Mouse (Mus musculus): ENCODE data around the gene Gm20696. TPM values are rescaled to one million over a fixed set of nuclear protein-coding genes. Genes with fewer than 3 reads are reported as not detected.

Gm20696 gene
- polyA plus RNA-seq, 1 experiment from 2014 or later = 7.5 TPM

- Histone ChIP-seq H3K9me3 (ENCODE audit: control insufficient read depth, low read length) (no peaks in the 10 kb centered on the region), H3K9ac (ENCODE audit: low read depth, low read length) (no peak overlapping the region), H3K27me3 (ENCODE audit: control insufficient read depth, insufficient read depth, low read length) (no peaks in the 10 kb centered on the region), H3K4me1 (ENCODE audit: control insufficient read depth, insufficient read depth, low read length) (0 out of 2 replicates have a peak, but pooled peaks cover 5% of the 10 kb centered on the region), H3K4me3 (ENCODE audit: low read length) (no peak overlapping the region), H3K36me3 (ENCODE audit: control insufficient read depth, insufficient read depth, low read length) (no peaks in the 10 kb centered on the region), H3K27ac (ENCODE audit: low read depth, low read length) (no peak overlapping the region), H3K4me2 (replicated peaks; ENCODE audit: low read depth, low read length) (no peak overlapping the region)
- no peak for ATAC-seq (ENCODE audit: low FRiP score, low TSS enrichment)
- WGBS = 94% methylated on average over 3 of the region's 3 CpGs
Observed at GRCm38 (mm10) chr6:99220472-99220871, 446.1 kb downstream of the Gm20696 start.

- no peak overlapping the region for H3K27ac ChIP-seq (ENCODE audit: low read depth, low read length)
- H3K4me1 ChIP-seq (ENCODE audit: control insufficient read depth, insufficient read depth, low read length) = no peaks in the 10 kb centered on the region
- H3K9ac ChIP-seq (ENCODE audit: low read depth, low read length) = no peak overlapping the region
- no peak overlapping the region for H3K4me3 ChIP-seq (ENCODE audit: low read length)
- no peak overlapping the region for H3K4me2 ChIP-seq (replicated peaks; ENCODE audit: low read depth, low read length)
- no peaks in the 10 kb centered on the region for H3K36me3 ChIP-seq (ENCODE audit: control insufficient read depth, insufficient read depth, low read length)
- no peak for ATAC-seq (ENCODE audit: low FRiP score, low TSS enrichment)
- no peaks in the 10 kb centered on the region for H3K27me3 ChIP-seq (ENCODE audit: control insufficient read depth, insufficient read depth, low read length)
- no peaks in the 10 kb centered on the region for H3K9me3 ChIP-seq (ENCODE audit: control insufficient read depth, low read length)
- WGBS = 79% methylated on average over 2 of the region's 2 CpGs
Observed at GRCm38 (mm10) chr6:99217846-99218245, 448.8 kb downstream of the Gm20696 start.

- Histone ChIP-seq H3K27me3 (ENCODE audit: control insufficient read depth, insufficient read depth, low read length) (no peaks in the 10 kb centered on the region), H3K4me2 (replicated peaks; ENCODE audit: low read depth, low read length) (no peak overlapping the region), H3K36me3 (ENCODE audit: control insufficient read depth, insufficient read depth, low read length) (no peaks in the 10 kb centered on the region), H3K27ac (ENCODE audit: low read depth, low read length) (no peak overlapping the region), H3K4me1 (ENCODE audit: control insufficient read depth, insufficient read depth, low read length) (no peaks in the 10 kb centered on the region), H3K9me3 (ENCODE audit: control insufficient read depth, low read length) (no peaks in the 10 kb centered on the region), H3K9ac (ENCODE audit: low read depth, low read length) (no peak overlapping the region), H3K4me3 (ENCODE audit: low read length) (no peak overlapping the region)
- WGBS = 63% methylated on average over 7 of the region's 7 CpGs
- no peak for ATAC-seq (ENCODE audit: low FRiP score, low TSS enrichment)
Observed at GRCm38 (mm10) chr6:99217155-99217554, 449.4 kb downstream of the Gm20696 start.

- Histone ChIP-seq H3K36me3 (ENCODE audit: control insufficient read depth, insufficient read depth, low read length) (no peaks in the 10 kb centered on the region), H3K9me3 (ENCODE audit: control insufficient read depth, low read length) (no peaks in the 10 kb centered on the region), H3K9ac (ENCODE audit: low read depth, low read length) (no peak overlapping the region), H3K27ac (ENCODE audit: low read depth, low read length) (no peak overlapping the region), H3K4me1 (ENCODE audit: control insufficient read depth, insufficient read depth, low read length) (no peaks in the 10 kb centered on the region), H3K4me2 (replicated peaks; ENCODE audit: low read depth, low read length) (no peak overlapping the region), H3K27me3 (ENCODE audit: control insufficient read depth, insufficient read depth, low read length) (no peaks in the 10 kb centered on the region), H3K4me3 (ENCODE audit: low read length) (no peak overlapping the region)
- WGBS = 90% methylated on average over 4 of the region's 4 CpGs
- no peak for ATAC-seq (ENCODE audit: low FRiP score, low TSS enrichment)
Observed at GRCm38 (mm10) chr6:99212461-99212860, 454.1 kb downstream of the Gm20696 start.

- Histone ChIP-seq H3K4me3 (ENCODE audit: low read length) (no peak overlapping the region), H3K27ac (ENCODE audit: low read depth, low read length) (no peak overlapping the region), H3K4me2 (replicated peaks; ENCODE audit: low read depth, low read length) (no peak overlapping the region), H3K36me3 (ENCODE audit: control insufficient read depth, insufficient read depth, low read length) (no peaks in the 10 kb centered on the region), H3K9ac (ENCODE audit: low read depth, low read length) (no peak overlapping the region), H3K27me3 (ENCODE audit: control insufficient read depth, insufficient read depth, low read length) (no peaks in the 10 kb centered on the region), H3K4me1 (ENCODE audit: control insufficient read depth, insufficient read depth, low read length) (no peaks in the 10 kb centered on the region), H3K9me3 (ENCODE audit: control insufficient read depth, low read length) (no peaks in the 10 kb centered on the region)
- 75% methylated on average over 5 of the region's 5 CpGs for WGBS
- ATAC-seq (ENCODE audit: low FRiP score, low TSS enrichment) = no peak
Observed at GRCm38 (mm10) chr6:99211663-99212333, 454.8 kb downstream of the Gm20696 start.

- Histone ChIP-seq H3K27me3 (ENCODE audit: control insufficient read depth, insufficient read depth, low read length) (no peaks in the 10 kb centered on the region), H3K4me2 (replicated peaks; ENCODE audit: low read depth, low read length) (no peak overlapping the region), H3K4me3 (ENCODE audit: low read length) (no peak overlapping the region), H3K36me3 (ENCODE audit: control insufficient read depth, insufficient read depth, low read length) (no peaks in the 10 kb centered on the region), H3K4me1 (ENCODE audit: control insufficient read depth, insufficient read depth, low read length) (peaks cover 8% of the 10 kb centered on the region), H3K9me3 (ENCODE audit: control insufficient read depth, low read length) (no peaks in the 10 kb centered on the region), H3K9ac (ENCODE audit: low read depth, low read length) (no peak overlapping the region), H3K27ac (ENCODE audit: low read depth, low read length) (no peak overlapping the region)
- 68% methylated on average over 7 of the region's 7 CpGs for WGBS
- ATAC-seq (ENCODE audit: low FRiP score, low TSS enrichment) = no peak
Observed at GRCm38 (mm10) chr6:99210161-99210560, 456.4 kb downstream of the Gm20696 start.

Small RNA genes lying within 50 kb of the gene (microRNA-seq; reads per million reads assigned to microRNA genes)
- not detected for gene Gm22328

Other genes with a start within 250 kb of the Gm20696 start
- 58.5 and 67.4 TPM in 2 replicates for gene Foxp1, start 144.1 kb downstream of the Gm20696 start, polyA plus RNA-seq (2014; fragmentation: Nextera tagmentation; extraction: Ambion mirVana)
- 19.5 TPM in 2 replicates for gene Eif4e3, start within 50 bp of the Gm20696 start, polyA plus RNA-seq (2014; fragmentation: Nextera tagmentation; extraction: Ambion mirVana)
- gene Gpr27, start 25.9 kb upstream of the Gm20696 start, polyA plus RNA-seq (2014; fragmentation: Nextera tagmentation; extraction: Ambion mirVana) = 3.4 and 5.0 TPM in 2 replicates
- gene Prok2, start 59.6 kb upstream of the Gm20696 start, polyA plus RNA-seq (2014; fragmentation: Nextera tagmentation; extraction: Ambion mirVana) = not detected in 2 replicates